Mouse (Mus musculus) WW6 (cell line): Measurements from ENCODE around the gene Swsap1.

ENCODE experiments used
- DNase-seq: peaks from one replicate; pipeline ENCODE4 v3.0.0-alpha.2; 2013; ENCODE audit warnings: low read depth, low spot score

Swsap1 gene

DNA sequence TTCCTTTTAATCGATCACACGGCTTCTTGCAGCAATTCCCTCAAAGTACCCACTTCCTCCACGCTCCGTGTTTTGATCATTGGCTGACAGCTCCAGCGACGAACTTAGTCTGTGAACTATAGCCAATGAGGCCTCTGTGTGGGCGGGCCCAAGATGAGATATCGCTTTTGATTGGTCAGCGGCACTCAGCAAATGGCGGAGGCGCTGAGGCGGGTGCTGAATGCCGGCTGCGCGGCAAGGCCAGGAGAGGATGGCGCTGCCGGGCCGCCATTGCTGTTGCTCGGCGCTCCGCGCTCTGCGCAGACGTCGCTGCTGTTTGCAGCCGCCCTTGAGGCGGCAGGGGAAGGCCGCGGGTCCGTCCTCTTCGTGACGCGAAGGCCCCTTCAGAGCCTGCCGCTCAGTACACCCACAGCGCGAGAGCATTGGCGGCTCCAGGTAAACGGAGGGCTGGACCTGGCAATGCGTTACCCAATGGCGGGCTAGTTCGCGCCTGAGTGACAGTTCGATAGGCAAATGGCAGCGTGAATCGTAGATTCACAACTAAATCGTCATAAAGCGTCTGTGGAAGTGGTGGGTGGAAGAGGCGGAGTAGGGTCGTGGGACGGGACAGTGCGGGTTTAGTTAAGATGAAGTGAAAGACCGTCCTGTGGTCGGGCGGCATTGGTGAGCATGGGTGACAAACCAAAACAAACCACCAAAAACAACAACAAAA is at the start of gene Swsap1:
TSS of gene Swsap1 (plus strand) at position 186 of the 712 bp plus-strand sequence.
- DNase-seq, result peak; percentile 92

DNA sequence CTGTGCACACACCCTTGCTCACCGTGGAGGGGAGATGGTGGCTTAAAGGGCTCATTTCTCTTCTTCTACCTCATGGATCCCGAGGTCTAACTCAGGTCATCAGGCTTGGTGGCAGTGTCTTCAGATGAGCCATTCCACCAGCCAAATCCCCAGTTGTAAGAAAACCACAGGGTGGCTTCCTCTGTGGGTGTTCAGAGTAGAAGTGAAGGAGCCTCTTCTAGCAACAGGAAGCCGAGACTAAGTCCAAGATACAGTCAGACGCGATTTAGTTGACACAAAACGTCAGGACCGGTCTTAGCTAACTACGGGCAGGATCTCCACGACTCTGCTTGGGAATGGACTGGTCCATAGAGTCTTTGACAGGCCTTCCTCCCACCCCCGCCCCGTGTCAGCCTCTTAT is 47.3 kb upstream of the Swsap1 start:
- no peak for DNase-seq

DNA sequence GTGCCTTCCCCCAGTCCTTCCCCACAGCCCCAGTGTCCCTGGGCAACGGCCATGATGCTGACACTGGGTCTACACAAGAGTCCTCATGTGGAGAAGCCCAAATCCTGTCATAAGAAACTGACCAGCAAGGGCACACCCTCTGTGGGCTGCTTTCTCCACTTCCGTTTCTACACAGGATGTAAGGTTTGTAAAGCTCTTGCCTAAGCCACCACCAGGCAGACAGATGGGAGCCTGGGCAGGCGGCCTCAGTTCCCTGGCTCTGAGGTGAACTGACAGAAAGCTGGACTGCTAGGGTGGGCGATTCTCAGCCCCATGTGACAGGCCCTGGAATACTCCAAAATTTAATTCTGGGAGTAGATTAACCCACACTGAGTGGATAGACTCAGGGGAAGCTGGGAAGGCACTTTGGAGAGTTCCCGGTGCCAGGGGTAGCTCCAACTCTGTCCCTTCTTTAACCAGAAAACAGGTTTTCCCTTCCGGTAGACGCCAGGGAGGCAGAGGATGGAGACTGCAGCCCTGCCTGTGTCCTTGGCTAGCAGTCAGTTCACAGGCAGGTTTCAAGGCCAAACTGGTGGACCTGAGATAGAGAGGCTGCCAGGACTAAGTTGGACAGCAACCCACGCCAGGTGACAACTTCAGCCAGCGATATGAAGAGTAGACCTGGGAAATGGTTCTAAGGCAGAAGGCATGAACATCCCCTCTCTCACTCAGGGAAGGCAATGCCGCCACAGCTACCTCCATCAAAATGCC is 45.9 kb upstream of the Swsap1 start:
- DNase-seq, result no peak

DNA sequence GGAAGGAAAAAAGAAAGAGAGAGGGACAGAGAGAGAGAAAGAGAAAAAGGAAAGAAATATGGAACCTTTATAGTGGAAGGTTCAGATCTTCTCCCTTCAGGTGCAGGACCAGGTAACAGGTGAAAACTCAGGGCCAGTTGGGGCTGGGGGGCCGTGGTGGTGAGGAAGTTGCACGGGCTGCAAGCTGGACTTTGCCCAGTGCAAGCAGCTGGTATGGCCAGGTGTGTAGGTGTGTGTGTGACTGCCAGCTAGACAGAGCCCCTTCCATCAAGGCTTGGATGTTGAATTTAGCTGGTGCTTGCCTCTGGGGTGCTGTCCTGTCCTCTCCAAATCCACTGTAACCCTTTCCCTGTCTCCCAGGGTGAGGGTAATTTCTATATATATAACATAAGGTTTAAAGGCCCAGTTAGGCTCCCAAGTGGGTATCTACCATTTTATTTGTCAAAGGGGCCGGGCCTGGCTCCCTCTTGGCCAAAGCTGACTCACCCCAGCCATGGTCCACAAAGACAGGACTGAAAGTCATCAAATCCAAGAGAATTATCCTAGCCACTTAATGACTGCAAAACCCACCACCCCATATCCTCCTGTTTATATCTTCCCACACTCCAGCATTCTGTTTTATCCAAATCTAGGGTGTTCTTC is 38.6 kb upstream of the Swsap1 start:
- no peak for DNase-seq

- no peak for DNase-seq
Observed at GRCm38 (mm10) chr9:21917493-21918034, 38.0 kb upstream of the Swsap1 start.

- peak; percentile 97 for DNase-seq
Observed at GRCm38 (mm10) chr9:21918035-21918592, 37.4 kb upstream of the Swsap1 start, which contains the start of gene Rab3d. TSS of gene Rab3d (minus strand) at chr9:21918192.

DNA sequence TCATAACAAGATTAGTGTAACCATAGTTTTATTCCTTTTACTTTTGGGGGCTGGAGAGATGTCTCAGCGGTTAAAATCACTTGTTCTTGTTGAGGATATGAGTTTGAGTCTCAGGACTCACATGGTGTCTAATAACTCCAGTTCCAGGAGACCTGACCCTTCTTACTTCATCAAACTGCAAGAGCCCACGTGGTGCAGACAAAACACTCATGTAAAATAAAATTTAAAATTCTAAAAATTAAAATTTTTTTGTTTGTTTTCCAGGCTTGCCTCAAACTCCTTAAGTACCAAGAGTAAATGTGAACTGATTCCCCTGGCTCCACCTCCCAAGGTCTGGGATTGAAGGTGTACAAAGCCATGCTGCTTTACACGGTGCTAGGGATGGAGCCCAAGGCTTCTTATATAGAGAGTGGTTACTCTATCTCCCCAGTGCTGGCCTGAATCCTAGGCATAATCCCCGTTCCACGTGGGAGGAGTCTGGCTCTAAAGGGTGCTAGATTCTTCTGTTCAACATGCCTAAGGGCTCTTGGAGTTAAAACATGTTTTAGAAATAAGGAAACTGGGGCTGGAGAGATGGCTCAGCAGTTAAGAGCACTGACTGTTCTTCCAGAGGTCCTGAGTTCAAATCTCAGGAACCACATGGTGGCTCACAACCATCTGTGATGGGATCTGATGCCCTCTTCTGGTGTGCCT is 36.7 kb upstream of the Swsap1 start:
- no peak for DNase-seq

GRCm38 (mm10) chr9:21923036-21923435 is 32.5 kb upstream of the Swsap1 start:
- no peak for DNase-seq

DNA sequence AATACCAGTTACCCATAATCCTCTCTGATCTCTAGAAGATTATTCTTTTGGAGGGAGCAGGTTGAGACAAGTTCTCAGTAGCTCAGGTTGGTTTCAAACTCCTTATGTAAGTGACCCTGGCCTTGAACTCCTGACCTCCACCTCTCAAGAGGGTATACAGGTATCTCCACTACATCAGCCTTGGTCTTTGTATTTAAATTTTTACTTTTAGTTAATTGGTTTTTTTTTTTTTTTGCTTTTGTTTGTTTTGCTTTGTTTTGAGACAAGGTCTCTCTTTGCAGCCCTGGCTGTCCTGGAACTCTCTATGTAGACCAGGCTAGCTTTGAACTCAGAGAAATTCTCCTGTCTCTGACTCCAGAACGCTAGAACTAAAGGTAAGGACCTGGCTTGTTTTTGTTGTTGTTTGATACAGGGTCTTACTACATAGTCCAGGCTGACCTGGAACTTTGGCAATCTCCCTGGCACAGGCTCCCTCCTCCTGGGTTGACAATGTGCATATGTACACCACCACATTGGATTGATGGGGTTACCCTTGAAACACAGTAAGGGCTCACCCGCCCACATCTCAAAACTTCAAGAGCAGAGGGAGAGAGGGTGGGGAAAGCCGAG is 32.0 kb upstream of the Swsap1 start:
- no peak for DNase-seq

DNA sequence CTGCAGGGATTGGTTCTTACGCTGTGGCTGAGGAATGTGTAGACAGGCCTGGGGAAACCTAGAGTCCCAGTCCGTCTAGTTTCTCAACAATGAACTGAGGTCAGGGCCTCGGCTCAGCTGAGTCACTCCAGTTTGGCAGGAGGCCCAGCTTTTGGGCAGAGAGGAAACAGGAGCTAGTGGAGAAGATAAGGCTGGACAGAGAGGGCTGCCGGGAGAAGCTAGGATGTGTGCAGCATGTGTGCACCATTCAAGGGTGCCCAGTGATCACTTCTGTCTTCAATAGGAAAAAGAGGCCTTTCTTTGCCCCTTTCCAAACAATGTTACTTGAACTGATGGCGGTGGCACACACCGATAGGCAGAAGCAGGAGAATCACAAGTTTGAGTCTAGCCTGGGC is 31.5 kb upstream of the Swsap1 start:
- DNase-seq, result no peak

DNA sequence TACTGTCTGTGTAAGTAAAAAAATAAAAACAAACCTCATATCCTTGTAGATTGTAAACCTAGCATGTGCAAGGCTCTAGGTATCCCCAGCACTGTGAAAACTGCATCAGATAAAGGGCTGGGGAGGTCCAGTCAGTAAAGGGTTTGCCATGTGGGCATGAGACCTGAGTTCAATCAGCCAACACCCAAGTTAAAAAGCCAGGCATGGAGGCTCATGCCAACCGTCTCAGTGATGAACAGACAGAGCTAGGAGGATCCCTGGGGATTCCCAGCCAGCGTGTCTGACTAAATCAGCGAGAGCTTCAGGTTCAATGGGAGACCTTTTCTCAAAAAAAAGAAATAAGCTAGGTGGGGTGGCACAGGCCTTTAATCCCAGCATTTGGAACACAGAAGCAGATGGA is 30.5 kb upstream of the Swsap1 start:
- DNase-seq, result no peak

DNA sequence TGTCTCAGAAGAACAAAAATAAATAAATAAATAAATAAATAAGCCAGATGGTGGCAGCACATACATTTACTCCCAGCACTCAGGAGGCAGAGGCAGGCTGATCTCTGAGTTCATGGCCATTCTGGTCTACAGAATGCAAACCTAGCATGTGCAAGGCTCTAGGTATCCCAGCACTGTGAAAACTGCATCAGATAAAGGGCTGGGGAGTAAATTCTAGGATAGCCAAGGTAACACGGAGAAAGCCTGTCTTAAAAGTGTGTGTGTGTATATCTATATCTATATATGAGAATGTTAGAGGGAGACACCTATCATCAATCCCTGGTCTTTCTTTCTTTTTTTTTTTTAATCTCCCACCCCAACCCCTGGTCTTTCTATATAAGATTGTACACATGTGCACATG is 30.0 kb upstream of the Swsap1 start:
- no peak for DNase-seq

DNA sequence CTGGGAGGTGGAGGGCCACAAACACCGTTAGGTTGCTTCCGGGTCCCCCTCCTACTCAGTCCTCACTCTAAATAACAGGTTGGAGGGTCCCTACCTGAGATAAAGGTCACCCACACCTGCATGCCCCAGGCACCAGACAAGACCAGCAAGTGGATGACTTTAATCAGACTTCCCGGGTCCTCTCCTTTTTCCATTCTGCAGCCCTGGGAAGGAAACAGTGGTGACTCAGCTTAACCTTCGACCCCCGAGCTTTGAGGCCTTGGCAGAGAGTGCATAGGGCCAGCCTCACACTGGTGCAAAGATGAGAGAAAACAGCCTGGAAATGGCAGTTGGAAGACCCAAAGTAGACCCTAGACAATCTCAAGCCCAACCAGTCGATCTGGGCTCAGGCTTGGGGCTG is 29.4 kb upstream of the Swsap1 start:
- no peak for DNase-seq

GRCm38 (mm10) chr9:21926784-21927183 is 28.8 kb upstream of the Swsap1 start:
- no peak for DNase-seq

- DNase-seq, result peak; percentile 96
Observed at GRCm38 (mm10) chr9:21927208-21927753, 28.3 kb upstream of the Swsap1 start, which contains the start of the genes Ccdc159 and Tmem205. TSS of gene Ccdc159 (plus strand) at chr9:21927471. TSS of gene Tmem205 (minus strand) at chr9:21927556.

DNA sequence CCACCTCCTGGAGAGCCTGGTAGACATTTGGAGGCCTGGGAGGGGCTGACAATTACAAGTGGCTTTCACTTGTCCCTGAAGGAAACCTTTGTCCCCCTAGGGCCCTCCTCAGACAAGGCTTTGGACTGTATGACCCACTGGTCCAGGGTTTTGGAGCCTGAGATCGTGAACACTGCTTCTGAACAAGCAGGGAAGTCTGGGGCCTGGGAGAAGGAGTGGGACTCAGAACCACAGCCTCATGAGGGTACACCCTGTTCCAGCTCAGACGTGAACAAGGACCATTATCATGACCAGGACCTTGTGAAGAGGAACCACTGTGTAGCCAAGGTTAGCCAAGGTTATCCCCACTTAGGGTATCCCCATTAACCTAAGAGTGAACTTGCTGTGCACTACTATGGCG is 26.3 kb upstream of the Swsap1 start:
- no peak for DNase-seq

GRCm38 (mm10) chr9:21932006-21932405 is 23.5 kb upstream of the Swsap1 start:
- no peak for DNase-seq

DNA sequence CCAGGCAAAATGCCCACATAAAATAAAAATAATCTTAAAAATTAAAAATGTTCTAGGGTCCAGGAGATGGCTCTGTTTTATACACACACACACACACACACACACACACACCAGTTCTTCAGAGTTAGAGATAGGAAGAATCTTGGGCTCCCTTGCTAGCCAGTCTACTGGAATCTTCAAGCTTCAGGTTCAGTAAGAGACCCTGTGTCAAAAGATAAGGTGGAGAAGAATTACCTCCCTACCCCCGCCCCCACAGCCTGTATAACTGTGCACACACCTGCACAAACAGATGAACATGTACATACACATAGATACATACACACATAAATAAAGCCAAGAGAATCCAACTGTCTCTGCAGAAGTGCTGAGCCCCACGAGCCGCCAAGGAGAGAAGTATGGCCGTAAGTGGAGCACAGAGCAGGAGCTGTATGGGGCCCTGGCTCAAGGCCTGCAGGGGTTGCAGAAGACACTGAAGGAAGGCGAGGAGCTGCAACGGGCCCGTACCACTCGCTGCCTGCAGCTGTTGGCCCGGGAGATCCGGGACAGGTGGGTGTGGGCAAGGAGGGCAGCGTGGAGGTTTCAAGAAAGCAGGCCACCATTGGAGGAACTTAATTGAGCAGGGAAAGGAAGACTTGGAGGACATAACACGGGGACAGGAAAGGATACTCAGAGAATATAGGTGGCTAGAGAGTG is 23.0 kb upstream of the Swsap1 start:
- no peak for DNase-seq

- DNase-seq, result no peak
Observed at GRCm38 (mm10) chr9:21934021-21934420, 21.5 kb upstream of the Swsap1 start.
